Mouse (Mus musculus) CD8-positive naive resting alpha-beta T cell, adult 2 months (primary cell): ENCODE measurements around the gene Slc13a2.

Source experiments
- DNase-seq, 2 experiments: peaks; one replicate each; pipeline ENCODE4 v3.0.0; 2022; ENCODE audit warnings: low read depth in 2 of 2, low spot score in 2 of 2

The Slc13a2 gene

GRCm38 (mm10) chr11:78397397-78397796 lies 24.6 kb downstream of the Slc13a2 start:
- DNase-seq = peak; percentile 41 to 58

GRCm38 (mm10) chr11:78396950-78397349 lies 25.1 kb downstream of the Slc13a2 start:
- DNase-seq = no peak

- no peak for DNase-seq
These were observed 29.3 kb downstream of the Slc13a2 start for GRCm38 (mm10) chr11:78392728-78393127.

- DNase-seq = no peak
These were observed 35.4 kb downstream of the Slc13a2 start, which contains the start of gene Foxn1 for GRCm38 (mm10) chr11:78386508-78387043. Gene Foxn1 (minus strand): TSS chr11:78386558.

- no peak for DNase-seq
These were observed 36.2 kb downstream of the Slc13a2 start for GRCm38 (mm10) chr11:78385776-78386175.

- no peak for DNase-seq
These were observed 39.3 kb downstream of the Slc13a2 start for GRCm38 (mm10) chr11:78382701-78383100.

- DNase-seq = no peak
These were observed 39.7 kb downstream of the Slc13a2 start for GRCm38 (mm10) chr11:78382286-78382685.

- DNase-seq = no peak
These were observed 41.0 kb downstream of the Slc13a2 start for GRCm38 (mm10) chr11:78380996-78381395.

GRCm38 (mm10) chr11:78380351-78380750 lies 41.7 kb downstream of the Slc13a2 start:
- DNase-seq = no peak

GRCm38 (mm10) chr11:78377549-78378159 lies 44.4 kb downstream of the Slc13a2 start:
- DNase-seq = no peak

GRCm38 (mm10) chr11:78374147-78374546 lies 47.9 kb downstream of the Slc13a2 start:
- no peak for DNase-seq

- no peak for DNase-seq
These were observed 49.4 kb downstream of the Slc13a2 start for GRCm38 (mm10) chr11:78372610-78373009.

GRCm38 (mm10) chr11:78372166-78372565 lies 49.9 kb downstream of the Slc13a2 start:
- no peak for DNase-seq

GRCm38 (mm10) chr11:78371711-78372110 lies 50.3 kb downstream of the Slc13a2 start:
- DNase-seq = no peak

GRCm38 (mm10) chr11:78370389-78370788 lies 51.6 kb downstream of the Slc13a2 start:
- DNase-seq = no peak

- DNase-seq = no peak
These were observed 54.4 kb downstream of the Slc13a2 start for GRCm38 (mm10) chr11:78367456-78368225.

- no peak for DNase-seq
These were observed 57.9 kb downstream of the Slc13a2 start for GRCm38 (mm10) chr11:78364103-78364502.

- no peak for DNase-seq
These were observed 58.6 kb downstream of the Slc13a2 start for GRCm38 (mm10) chr11:78363309-78364007.

GRCm38 (mm10) chr11:78360789-78361131 lies 61.3 kb downstream of the Slc13a2 start:
- no peak for DNase-seq

- DNase-seq = peak; percentile 50 to 72
These were observed 61.8 kb downstream of the Slc13a2 start for GRCm38 (mm10) chr11:78360125-78360788.

- DNase-seq = peak; percentile 21 to 38
These were observed 63.5 kb downstream of the Slc13a2 start for GRCm38 (mm10) chr11:78358330-78359007.
